Mouse (Mus musculus): ENCODE results near the gene Arhgap18. TPM values are rescaled to one million over a fixed set of nuclear protein-coding genes. Genes with fewer than 3 reads are reported as not detected.
A peak's percentile ranks its signal among the peaks of the same experiment; 100 is the strongest.

Gene Arhgap18
- polyA plus RNA-seq, 1 experiment from 2014 or later = 42.1 TPM

DNA sequence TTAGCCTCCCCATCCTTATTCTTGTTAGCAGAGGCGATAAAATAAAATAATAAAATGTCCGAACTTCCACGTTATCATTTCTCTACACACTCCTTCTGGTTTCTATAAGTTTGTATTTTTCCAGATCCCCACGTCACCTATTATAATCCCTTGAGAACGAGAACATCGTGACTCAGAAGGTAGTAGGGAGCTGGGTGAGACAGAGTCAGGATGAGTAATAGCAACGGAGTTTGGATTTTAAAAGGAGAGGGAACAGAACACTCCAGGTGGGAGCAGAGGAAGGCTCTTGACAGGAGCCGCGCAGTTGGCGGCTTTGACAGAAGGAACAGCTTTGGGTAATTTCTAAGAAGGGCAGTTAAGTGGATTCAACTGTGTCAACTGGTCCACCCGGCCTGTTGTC lies 124.1 kb downstream of the Arhgap18 start:
- peaks cover 16% of the 10 kb centered on the region; the same call in 1 of the 2 replicates for H3K36me3 ChIP-seq (ENCODE audit: insufficient read depth, low read length)
- no peak overlapping the region for H3K4me3 ChIP-seq (replicated peaks; ENCODE audit: low read depth, low read length)
- ATAC-seq (replicated peaks; ENCODE audit: low FRiP score, low read depth) (no peak), DNase-seq (ENCODE audit: low spot score) (no peak)
- H3K9me3 ChIP-seq (replicated peaks; ENCODE audit: low read length) = no peaks in the 10 kb centered on the region
- no peaks in the 10 kb centered on the region for H3K4me1 ChIP-seq (replicated peaks; ENCODE audit: insufficient read depth, low read length)
- H3K4me2 ChIP-seq (ENCODE audit: low read length) = no peak overlapping the region
- no peak for TF ChIP-seq CTCF (IDR thresholded peaks at IDR 0.05; ENCODE audit: low read depth)
- WGBS = 88% methylated on average over 11 of the region's 11 CpGs
- H3K27me3 ChIP-seq (ENCODE audit: insufficient read depth, low read length) = no peaks in the 10 kb centered on the region
- no peak overlapping the region for H3K9ac ChIP-seq (ENCODE audit: low read depth, low read length)
- no peak overlapping the region for H3K27ac ChIP-seq

- no peak for TF ChIP-seq CTCF (IDR thresholded peaks at IDR 0.05; ENCODE audit: low read depth)
- DNase-seq (ENCODE audit: low spot score) (no peak), ATAC-seq (replicated peaks; ENCODE audit: low FRiP score, low read depth) (no peak)
- 47% methylated on average over 9 of the region's 9 CpGs for WGBS
- Histone ChIP-seq H3K36me3 (ENCODE audit: insufficient read depth, low read length) (peaks cover 16% of the 10 kb centered on the region; the same call in 1 of the 2 replicates), H3K4me1 (replicated peaks; ENCODE audit: insufficient read depth, low read length) (no peaks in the 10 kb centered on the region), H3K27me3 (ENCODE audit: insufficient read depth, low read length) (no peaks in the 10 kb centered on the region), H3K4me2 (ENCODE audit: low read length) (no peak overlapping the region), H3K4me3 (replicated peaks; ENCODE audit: low read depth, low read length) (no peak overlapping the region), H3K9ac (ENCODE audit: low read depth, low read length) (no peak overlapping the region), H3K27ac (no peak overlapping the region), H3K9me3 (replicated peaks; ENCODE audit: low read length) (no peaks in the 10 kb centered on the region)
These were observed 125.8 kb downstream of the Arhgap18 start for GRCm38 (mm10) chr10:26878924-26879600.

GRCm38 (mm10) chr10:26884949-26885348 lies 131.7 kb downstream of the Arhgap18 start:
- no peak for ATAC-seq (replicated peaks; ENCODE audit: low FRiP score, low read depth)
- no peak for DNase-seq (ENCODE audit: low spot score)
- Histone ChIP-seq H3K4me1 (replicated peaks; ENCODE audit: insufficient read depth, low read length) (no peaks in the 10 kb centered on the region), H3K9me3 (replicated peaks; ENCODE audit: low read length) (no peaks in the 10 kb centered on the region), H3K4me3 (replicated peaks; ENCODE audit: low read depth, low read length) (no peak overlapping the region), H3K9ac (ENCODE audit: low read depth, low read length) (no peak overlapping the region), H3K27ac (no peak overlapping the region), H3K27me3 (ENCODE audit: insufficient read depth, low read length) (no peaks in the 10 kb centered on the region), H3K36me3 (ENCODE audit: insufficient read depth, low read length) (peaks cover 9% of the 10 kb centered on the region; the same call in 1 of the 2 replicates), H3K4me2 (ENCODE audit: low read length) (no peak overlapping the region)
- no peak for TF ChIP-seq CTCF (IDR thresholded peaks at IDR 0.05; ENCODE audit: low read depth)
- WGBS = 91% methylated on average over 8 of the region's 8 CpGs

- DNase-seq (ENCODE audit: low spot score) (no peak), ATAC-seq (replicated peaks; ENCODE audit: low FRiP score, low read depth) (no peak)
- Histone ChIP-seq H3K4me1 (replicated peaks; ENCODE audit: insufficient read depth, low read length) (no peaks in the 10 kb centered on the region), H3K36me3 (ENCODE audit: insufficient read depth, low read length) (0 out of 2 replicates have a peak, but pooled peaks cover 6% of the 10 kb centered on the region), H3K4me3 (replicated peaks; ENCODE audit: low read depth, low read length) (no peak overlapping the region), H3K4me2 (ENCODE audit: low read length) (no peak overlapping the region), H3K27ac (no peak overlapping the region), H3K9me3 (replicated peaks; ENCODE audit: low read length) (no peaks in the 10 kb centered on the region), H3K27me3 (ENCODE audit: insufficient read depth, low read length) (no peaks in the 10 kb centered on the region), H3K9ac (ENCODE audit: low read depth, low read length) (no peak overlapping the region)
- 46% methylated on average over 6 of the region's 6 CpGs for WGBS
- no peak for TF ChIP-seq CTCF (IDR thresholded peaks at IDR 0.05; ENCODE audit: low read depth)
These were observed 136.0 kb downstream of the Arhgap18 start for GRCm38 (mm10) chr10:26889226-26889625.

GRCm38 (mm10) chr10:26889754-26890153 lies 136.5 kb downstream of the Arhgap18 start:
- no peaks in the 10 kb centered on the region for H3K27me3 ChIP-seq (ENCODE audit: insufficient read depth, low read length)
- ATAC-seq (replicated peaks; ENCODE audit: low FRiP score, low read depth) (no peak), DNase-seq (ENCODE audit: low spot score) (no peak)
- H3K4me2 ChIP-seq (ENCODE audit: low read length) = no peak overlapping the region
- H3K4me3 ChIP-seq (replicated peaks; ENCODE audit: low read depth, low read length) = no peak overlapping the region
- WGBS = 75% methylated on average over 2 of the region's 2 CpGs
- H3K36me3 ChIP-seq (ENCODE audit: insufficient read depth, low read length) = 0 out of 2 replicates have a peak, but pooled peaks cover 6% of the 10 kb centered on the region
- no peak overlapping the region for H3K27ac ChIP-seq
- H3K9me3 ChIP-seq (replicated peaks; ENCODE audit: low read length) = no peaks in the 10 kb centered on the region
- H3K4me1 ChIP-seq (replicated peaks; ENCODE audit: insufficient read depth, low read length) = no peaks in the 10 kb centered on the region
- no peak overlapping the region for H3K9ac ChIP-seq (ENCODE audit: low read depth, low read length)
- TF ChIP-seq CTCF (IDR thresholded peaks at IDR 0.05; ENCODE audit: low read depth) = no peak

DNA sequence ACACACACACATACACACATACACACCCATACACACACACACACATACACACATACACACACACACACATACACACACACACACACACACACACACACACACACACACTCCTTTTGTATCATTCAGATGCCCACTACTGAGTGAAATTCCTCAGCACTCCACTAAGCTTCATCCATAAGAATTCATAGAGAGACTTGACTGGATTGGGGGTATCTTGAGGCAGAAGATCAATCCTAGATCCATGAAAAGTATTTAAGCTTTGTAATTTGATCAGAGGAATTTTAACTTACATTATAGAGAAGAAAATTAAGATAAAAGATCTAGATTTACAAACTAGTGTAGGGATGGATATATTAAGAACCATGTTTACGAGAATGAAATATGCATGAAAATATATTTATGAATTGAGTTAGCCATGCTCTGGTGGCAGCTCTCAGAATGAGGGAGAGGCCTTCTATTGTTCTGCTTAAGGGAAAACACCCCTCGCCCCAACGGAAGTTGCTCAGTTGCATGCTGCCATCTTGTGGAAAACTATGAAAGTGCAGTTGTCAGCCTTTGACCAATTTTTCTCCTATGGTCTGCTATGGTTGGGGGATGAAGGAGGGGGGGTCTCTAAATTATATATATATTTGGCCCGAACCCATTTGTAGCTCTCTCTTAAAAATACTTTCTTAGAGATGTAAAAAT lies 137.2 kb downstream of the Arhgap18 start:
- 6% methylated on average over 4 of the region's 4 CpGs for WGBS
- DNase-seq (ENCODE audit: low spot score) (peak; percentile 89), ATAC-seq (replicated peaks; ENCODE audit: low FRiP score, low read depth) (peak; percentile 66; the same call in 1 of the 2 replicates)
- H3K27me3 ChIP-seq (ENCODE audit: insufficient read depth, low read length) = no peaks in the 10 kb centered on the region
- TF ChIP-seq CTCF (IDR thresholded peaks at IDR 0.05; ENCODE audit: low read depth) = peak; percentile 92
- H3K27ac ChIP-seq = no peak overlapping the region
- H3K36me3 ChIP-seq (ENCODE audit: insufficient read depth, low read length) = 0 out of 2 replicates have a peak, but pooled peaks cover 6% of the 10 kb centered on the region
- no peak overlapping the region for H3K9ac ChIP-seq (ENCODE audit: low read depth, low read length)
- H3K4me1 ChIP-seq (replicated peaks; ENCODE audit: insufficient read depth, low read length) = no peaks in the 10 kb centered on the region
- no peak overlapping the region for H3K4me2 ChIP-seq (ENCODE audit: low read length)
- no peak overlapping the region for H3K4me3 ChIP-seq (replicated peaks; ENCODE audit: low read depth, low read length)
- H3K9me3 ChIP-seq (replicated peaks; ENCODE audit: low read length) = no peaks in the 10 kb centered on the region

Data from kidney, postnatal 0 days (tissue).